Mouse (Mus musculus) lung, adult 2 months (tissue): ENCODE data around the gene Gal3st2c.

Experiments
- CTCF ChIP-seq: fragments of 200-500 bp; IDR thresholded peaks from 2 replicates; pipeline ENCODE4 v1.5.1; 2011; ENCODE audit warnings: mild to moderate bottlenecking, low read length, control low read depth; ENCODE audit not compliant: insufficient read depth
- POLR2A ChIP-seq: fragments of 200-500 bp; IDR thresholded peaks from 2 replicates; pipeline ENCODE4 v1.6.1; 2011; ENCODE audit warnings: low read depth, mild to moderate bottlenecking, control low read depth, low read length, borderline replicate concordance; ENCODE audit errors: extremely low read depth

- no peak for TF ChIP-seq CTCF
- no peak for TF ChIP-seq POLR2A
Measured at GRCm38 (mm10) chr1:93986167-93986566, 4.1 kb upstream of the Gal3st2c start.
